ENCODE assay signal across 12 mouse cellular contexts in the genomic region with DNA sequence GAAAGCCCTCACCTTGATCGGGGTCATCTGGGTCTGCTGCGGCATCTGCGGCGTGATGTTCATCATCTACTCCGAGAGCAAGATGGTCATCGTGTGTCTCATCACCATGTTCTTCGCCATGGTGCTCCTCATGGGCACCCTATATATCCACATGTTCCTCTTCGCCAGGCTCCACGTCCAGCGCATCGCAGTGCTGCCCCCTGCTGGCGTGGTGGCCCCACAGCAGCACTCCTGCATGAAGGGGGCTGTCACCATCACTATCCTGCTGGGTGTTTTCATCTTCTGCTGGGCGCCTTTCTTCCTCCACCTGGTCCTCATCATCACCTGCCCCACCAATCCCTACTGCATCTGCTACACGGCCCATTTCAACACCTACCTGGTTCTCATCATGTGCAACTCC. TPM values are rescaled to one million over a fixed set of nuclear protein-coding genes. Genes with fewer than 3 reads are reported as not detected.
DNase-seq lines count a peak whose midpoint lies in the region.
"Had no signal": no experiment of that assay in that cellular context is flagged by ENCODE, and none has a peak within 500 bp of the region (broad histone marks: within the 10 kb centered on the region; RNA-seq: fewer than 3 reads in every experiment).

No protein-coding gene starts in this region.

- WGBS in embryonic facial prominence, embryonic 10.5 days = 81% methylated on average over 14 of the region's 14 CpGs

- peak; percentile 34 for DNase-seq in heart, postnatal 4 days
- DNase-seq in heart, adult 8-10 months (ENCODE audit: low spot score) = no peak
- peak; percentile 18 to 46 for DNase-seq in spleen, postnatal 10 days (ENCODE audit: low spot score in 2 of 2)
- DNase-seq in spleen, postnatal 36 days (ENCODE audit: low spot score in 2 of 2) = no peak
- DNase-seq in embryonic facial prominence, embryonic 10.5 days (ENCODE audit: low spot score) = peak; percentile 19
- DNase-seq in thymus, postnatal 4 days = peak; percentile 62
- no peak for DNase-seq in frontal cortex, postnatal 10 days (ENCODE audit: low spot score in 2 of 2)
- no peak for DNase-seq in gastrocnemius, postnatal 10 days

- H3K4me3 ChIP-seq in embryonic facial prominence, embryonic 10.5 days = no peak overlapping the region
- H3K4me3 ChIP-seq: neural tube, embryonic 13.5 days had no signal

- no peak overlapping the region for H3K27ac ChIP-seq in embryonic facial prominence, embryonic 10.5 days (replicated peaks)
- H3K27ac ChIP-seq: neural tube, embryonic 13.5 days had no signal

- 0 out of 2 replicates have a peak, but pooled peaks cover 4% of the 10 kb centered on the region for H3K4me1 ChIP-seq in embryonic facial prominence, embryonic 10.5 days

- H3K27me3 ChIP-seq in embryonic facial prominence, embryonic 10.5 days (replicated peaks; ENCODE audit: low read depth, poor library complexity, severe bottlenecking) = peaks cover 39% of the 10 kb centered on the region

- H3K9me3 ChIP-seq in embryonic facial prominence, embryonic 10.5 days = no peaks in the 10 kb centered on the region
- H3K9me3 ChIP-seq: neural tube, embryonic 13.5 days had no signal

- no peaks in the 10 kb centered on the region for H3K36me3 ChIP-seq in embryonic facial prominence, embryonic 10.5 days (replicated peaks)
- H3K36me3 ChIP-seq: neural tube, embryonic 13.5 days had no signal

RNA-seq across cellular contexts. Expression of a gene that starts 1.0 kb away (rescaled TPM):
- not detected for total RNA-seq in heart, postnatal 4 days (2021)
- total RNA-seq in heart, adult 8-10 months (2022) = not detected
- not detected in 2 replicates for polyA plus RNA-seq in embryonic facial prominence, embryonic 10.5 days (2016; fragmentation: Nextera tagmentation; extraction: Ambion mirVana)
- not detected for total RNA-seq in gastrocnemius, postnatal 10 days (2021)
- total RNA-seq: heart, postnatal 25 days had no signal
- polyA plus RNA-seq: large intestine, adult 2 months; lung, embryonic 16.5 days had no signal

Comparison
In these comparisons a context has a peak if more than half of its experiments do, and no peak if none do; other contexts are left out.
1. DNase-seq: peak in heart, postnatal 4 days (single experiment), spleen, postnatal 10 days (2 of 2), embryonic facial prominence, embryonic 10.5 days (single experiment) and thymus, postnatal 4 days (single experiment); none in heart, adult 8-10 months (single experiment), spleen, postnatal 36 days (0 of 2), frontal cortex, postnatal 10 days (0 of 2) and gastrocnemius, postnatal 10 days (single experiment).